Mouse (Mus musculus): ENCODE results near the gene Aip. TPM values are rescaled to one million over a fixed set of nuclear protein-coding genes. Genes with fewer than 3 reads are reported as not detected.

The Aip gene
- polyA plus RNA-seq, 1 experiment from 2014 or later: 78.5 TPM

GRCm38 (mm10) chr19:4145936-4146335 is 20.3 kb upstream of the Aip start:
- Histone ChIP-seq H3K36me3 (ENCODE audit: insufficient read depth, low read length) (no peaks in the 10 kb centered on the region; the same call in 1 of the 2 replicates), H3K4me2 (replicated peaks; ENCODE audit: low read depth, low read length) (no peak overlapping the region), H3K27me3 (replicated peaks; ENCODE audit: insufficient read depth, low read length) (no peaks in the 10 kb centered on the region), H3K9ac (replicated peaks; ENCODE audit: low read depth) (no peak overlapping the region), H3K27ac (ENCODE audit: low read length) (no peak overlapping the region), H3K9me3 (ENCODE audit: low read length) (no peaks in the 10 kb centered on the region), H3K4me1 (ENCODE audit: insufficient read depth, low read depth, low read length) (peaks cover 12% of the 10 kb centered on the region; the same call in 1 of the 2 replicates), H3K4me3 (ENCODE audit: low read depth, low read length) (no peak overlapping the region)
- DNase-seq (ENCODE audit: low spot score): no peak
- WGBS: 91% methylated on average over 5 of the region's 5 CpGs
- ATAC-seq: no peak
- TF ChIP-seq EP300 (IDR thresholded peaks at IDR 0.05) (no peak), CTCF (IDR thresholded peaks at IDR 0.05) (no peak)

- Histone ChIP-seq H3K36me3 (ENCODE audit: insufficient read depth, low read length) (no peaks in the 10 kb centered on the region), H3K27ac (ENCODE audit: low read length) (peak overlapping the region; percentile 43), H3K4me3 (ENCODE audit: low read depth, low read length) (no peak overlapping the region), H3K4me2 (replicated peaks; ENCODE audit: low read depth, low read length) (no peak overlapping the region), H3K27me3 (replicated peaks; ENCODE audit: insufficient read depth, low read length) (no peaks in the 10 kb centered on the region), H3K9ac (replicated peaks; ENCODE audit: low read depth) (no peak overlapping the region), H3K4me1 (ENCODE audit: insufficient read depth, low read depth, low read length) (peaks cover 12% of the 10 kb centered on the region; the same call in 1 of the 2 replicates), H3K9me3 (ENCODE audit: low read length) (no peaks in the 10 kb centered on the region)
- TF ChIP-seq CTCF (IDR thresholded peaks at IDR 0.05) (no peak), EP300 (IDR thresholded peaks at IDR 0.05) (no peak)
- no peak for ATAC-seq
- 64% methylated on average over 16 of the region's 16 CpGs for WGBS
- peak; percentile 35 for DNase-seq (ENCODE audit: low spot score)
Observed at GRCm38 (mm10) chr19:4144550-4145498, 19.2 kb upstream of the Aip start.

DNA sequence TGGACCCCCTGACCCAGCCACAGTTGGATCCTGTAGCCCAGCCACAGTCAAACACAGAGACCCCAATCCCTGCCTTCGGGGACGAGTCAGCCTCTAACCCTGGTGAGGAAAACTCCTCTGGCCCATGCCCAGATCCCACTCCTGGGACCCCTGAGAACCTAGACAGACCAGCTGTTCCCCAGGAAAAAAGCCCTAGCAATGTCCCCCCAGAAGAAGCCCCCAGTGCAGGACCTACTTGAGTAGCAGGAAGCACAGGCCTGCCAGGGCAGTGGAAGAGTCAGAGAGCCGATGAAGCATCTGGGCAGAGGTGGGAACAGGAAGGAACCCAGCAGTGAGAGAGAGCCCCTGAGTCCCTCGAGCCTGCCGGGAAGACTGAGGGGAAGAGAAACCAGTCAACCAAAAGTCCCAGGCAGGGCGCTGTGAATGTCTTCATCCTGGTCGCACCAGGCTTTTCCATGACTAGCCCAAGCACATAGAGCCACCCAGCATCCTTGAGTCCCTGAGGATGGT is 18.2 kb upstream of the Aip start, which contains the start of gene Cabp4:
Gene Cabp4, minus strand, starts transcription at position 275 of the 510 bp plus-strand sequence.
- no peak within 1 kb of the TSS for H3K9ac ChIP-seq (replicated peaks; ENCODE audit: low read depth)
- peaks cover 7% of the 10 kb centered on the region; the same call in 1 of the 2 replicates for H3K4me1 ChIP-seq (ENCODE audit: insufficient read depth, low read depth, low read length)
- TF ChIP-seq EP300 (IDR thresholded peaks at IDR 0.05) (no peak), CTCF (IDR thresholded peaks at IDR 0.05) (no peak)
- no peak within 1 kb of the TSS for H3K4me3 ChIP-seq (ENCODE audit: low read depth, low read length)
- H3K36me3 ChIP-seq (ENCODE audit: insufficient read depth, low read length): no peaks in the 10 kb centered on the region
- no peak for ATAC-seq
- WGBS: 74% methylated on average over 7 of the region's 7 CpGs
- no peak within 1 kb of the TSS for H3K4me2 ChIP-seq (replicated peaks; ENCODE audit: low read depth, low read length)
- no peak for DNase-seq (ENCODE audit: low spot score)
- H3K27ac ChIP-seq (ENCODE audit: low read length): no peak within 1 kb of the TSS; the same call in 1 of the 2 replicates
- H3K9me3 ChIP-seq (ENCODE audit: low read length): no peaks in the 10 kb centered on the region
- no peaks in the 10 kb centered on the region for H3K27me3 ChIP-seq (replicated peaks; ENCODE audit: insufficient read depth, low read length)

GRCm38 (mm10) chr19:4142416-4143173 is 16.9 kb upstream of the Aip start:
- Histone ChIP-seq H3K4me2 (replicated peaks; ENCODE audit: low read depth, low read length) (no peak overlapping the region), H3K9ac (replicated peaks; ENCODE audit: low read depth) (no peak overlapping the region), H3K27ac (ENCODE audit: low read length) (no peak overlapping the region), H3K4me3 (ENCODE audit: low read depth, low read length) (no peak overlapping the region), H3K4me1 (ENCODE audit: insufficient read depth, low read depth, low read length) (peaks cover 1% of the 10 kb centered on the region; the same call in 1 of the 2 replicates), H3K36me3 (ENCODE audit: insufficient read depth, low read length) (no peaks in the 10 kb centered on the region), H3K27me3 (replicated peaks; ENCODE audit: insufficient read depth, low read length) (no peaks in the 10 kb centered on the region), H3K9me3 (ENCODE audit: low read length) (no peaks in the 10 kb centered on the region)
- ATAC-seq (peak; percentile 40; the same call in 1 of the 2 replicates), DNase-seq (ENCODE audit: low spot score) (no peak)
- TF ChIP-seq CTCF (IDR thresholded peaks at IDR 0.05) (no peak), EP300 (IDR thresholded peaks at IDR 0.05) (no peak)
- 83% methylated on average over 18 of the region's 18 CpGs for WGBS

DNA sequence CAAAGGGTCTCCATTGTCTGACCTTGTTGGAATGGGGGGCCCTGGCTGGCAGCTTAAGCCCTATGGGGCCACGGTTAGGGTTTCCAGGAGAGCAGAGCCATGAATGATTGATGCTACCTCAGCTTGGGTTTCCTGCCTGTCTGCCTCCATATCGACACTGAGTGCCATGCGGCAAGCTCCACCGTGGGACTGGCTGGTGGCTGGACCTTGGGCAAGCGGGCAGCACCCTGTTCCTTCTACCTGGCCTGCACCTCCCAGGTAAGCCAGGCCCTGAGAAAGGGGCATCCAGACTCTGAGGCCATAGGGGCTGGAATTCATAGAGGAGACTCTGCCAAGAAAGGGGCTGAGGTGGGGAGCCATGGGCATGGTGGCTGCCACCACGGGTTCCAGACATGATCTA is 14.5 kb upstream of the Aip start:
- 72% methylated on average over 6 of the region's 6 CpGs for WGBS
- Histone ChIP-seq H3K9me3 (ENCODE audit: low read length) (no peaks in the 10 kb centered on the region), H3K27me3 (replicated peaks; ENCODE audit: insufficient read depth, low read length) (no peaks in the 10 kb centered on the region), H3K4me1 (ENCODE audit: insufficient read depth, low read depth, low read length) (no peaks in the 10 kb centered on the region), H3K4me3 (ENCODE audit: low read depth, low read length) (no peak overlapping the region), H3K4me2 (replicated peaks; ENCODE audit: low read depth, low read length) (no peak overlapping the region), H3K9ac (replicated peaks; ENCODE audit: low read depth) (no peak overlapping the region), H3K36me3 (ENCODE audit: insufficient read depth, low read length) (no peaks in the 10 kb centered on the region), H3K27ac (ENCODE audit: low read length) (no peak overlapping the region)
- TF ChIP-seq CTCF (IDR thresholded peaks at IDR 0.05) (no peak), EP300 (IDR thresholded peaks at IDR 0.05) (no peak)
- DNase-seq (ENCODE audit: low spot score): no peak
- ATAC-seq: no peak

DNA sequence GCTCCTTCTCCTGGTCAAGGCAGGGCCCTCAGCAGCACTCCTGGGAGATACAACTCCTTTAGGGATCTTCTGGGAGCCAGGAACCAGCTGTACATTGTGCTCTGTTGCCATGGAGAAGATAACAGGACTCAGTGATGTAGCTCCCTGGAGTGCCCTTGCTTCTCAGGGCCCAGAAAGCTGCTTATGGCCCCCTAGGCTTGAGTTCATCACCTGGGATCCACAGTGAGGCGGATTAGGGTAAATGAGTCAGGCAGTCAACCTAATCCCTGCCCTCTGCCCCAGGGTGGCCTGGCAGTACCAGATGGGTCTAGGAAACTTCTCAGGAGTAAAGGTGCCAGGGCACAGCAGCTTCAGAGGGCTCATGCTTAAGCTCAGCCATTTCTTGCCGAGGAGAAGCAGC is 13.8 kb upstream of the Aip start, which contains the start of gene Gpr152:
Gene Gpr152, plus strand, starts transcription at position 342 of the 400 bp plus-strand sequence.
- Histone ChIP-seq H3K4me1 (ENCODE audit: insufficient read depth, low read depth, low read length) (no peaks in the 10 kb centered on the region), H3K27me3 (replicated peaks; ENCODE audit: insufficient read depth, low read length) (no peaks in the 10 kb centered on the region), H3K36me3 (ENCODE audit: insufficient read depth, low read length) (no peaks in the 10 kb centered on the region), H3K9me3 (ENCODE audit: low read length) (no peaks in the 10 kb centered on the region), H3K4me3 (ENCODE audit: low read depth, low read length) (no peak within 1 kb of the TSS), H3K9ac (replicated peaks; ENCODE audit: low read depth) (no peak within 1 kb of the TSS), H3K27ac (ENCODE audit: low read length) (no peak within 1 kb of the TSS), H3K4me2 (replicated peaks; ENCODE audit: low read depth, low read length) (no peak within 1 kb of the TSS)
- TF ChIP-seq CTCF (IDR thresholded peaks at IDR 0.05) (no peak), EP300 (IDR thresholded peaks at IDR 0.05) (no peak)
- ATAC-seq (no peak), DNase-seq (ENCODE audit: low spot score) (no peak)
- 87% methylated on average over 2 of the region's 2 CpGs for WGBS
